11 mouse cellular contexts compared by ENCODE assay signal in the genomic region with DNA sequence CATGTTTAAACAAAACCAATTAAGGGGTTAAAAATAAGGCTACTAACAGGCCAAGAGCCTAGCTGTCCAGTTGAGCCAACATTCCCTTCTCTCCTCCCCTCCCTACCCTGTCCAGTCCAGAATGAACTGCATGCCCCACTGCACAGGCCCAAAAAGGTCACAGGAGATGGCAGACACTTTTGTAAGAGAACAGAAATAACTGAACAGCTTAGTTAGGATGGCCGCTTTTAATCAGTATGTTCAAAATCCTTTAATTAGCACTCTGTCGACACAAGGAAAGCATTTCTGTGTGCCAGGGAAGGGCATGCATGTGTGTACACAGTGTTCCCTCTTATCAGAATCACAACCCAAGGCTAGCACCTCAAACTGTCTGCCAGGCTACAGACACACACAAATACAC. TPM values are rescaled to one million over a fixed set of nuclear protein-coding genes. Genes with fewer than 3 reads are reported as not detected.
DNase-seq lines count a peak whose midpoint lies in the region; ATAC-seq and TF ChIP-seq lines count a peak whose summit lies in the region.
"Had no signal": no experiment of that assay in that cellular context is flagged by ENCODE, and none has a peak within 500 bp of the region (broad histone marks: within the 10 kb centered on the region; RNA-seq: fewer than 3 reads in every experiment).

No protein-coding gene starts in this region.

- no peak overlapping the region for H3K9ac ChIP-seq in forebrain, embryonic 11.5 days (ENCODE audit: low read length)
- H3K9ac ChIP-seq in forebrain, embryonic 12.5 days, result no peak overlapping the region
- no peak overlapping the region for H3K9ac ChIP-seq in heart, embryonic 15.5 days
- no peak overlapping the region for H3K9ac ChIP-seq in kidney, postnatal 0 days (ENCODE audit: low read depth, low read length)
- no peak overlapping the region for H3K9ac ChIP-seq in intestine, postnatal 0 days (ENCODE audit: low read depth, low read length)

- no peaks in the 10 kb centered on the region for H3K9me3 ChIP-seq in forebrain, embryonic 11.5 days (ENCODE audit: control insufficient read depth, low read length)
- H3K9me3 ChIP-seq in forebrain, embryonic 12.5 days, result no peaks in the 10 kb centered on the region
- H3K9me3 ChIP-seq in embryonic facial prominence, embryonic 10.5 days, result no peaks in the 10 kb centered on the region
- H3K9me3 ChIP-seq in heart, embryonic 15.5 days (replicated peaks), result no peaks in the 10 kb centered on the region
- no peaks in the 10 kb centered on the region for H3K9me3 ChIP-seq in kidney, postnatal 0 days (replicated peaks; ENCODE audit: low read length)
- H3K9me3 ChIP-seq in intestine, postnatal 0 days (ENCODE audit: control insufficient read depth), result no peaks in the 10 kb centered on the region
- H3K9me3 ChIP-seq: G1E had no signal

- ATAC-seq in forebrain, embryonic 11.5 days (replicated peaks; ENCODE audit: low FRiP score), result peak; percentile 51; the same call in 1 of the 2 replicates
- no peak for ATAC-seq in forebrain, embryonic 12.5 days (ENCODE audit: low FRiP score)
- peak; percentile 47; the same call in 1 of the 2 replicates for ATAC-seq in heart, embryonic 15.5 days (replicated peaks; ENCODE audit: insufficient number of reproducible peaks, insufficient read depth, low FRiP score, low read depth)
- ATAC-seq in kidney, postnatal 0 days (replicated peaks; ENCODE audit: low FRiP score, low read depth), result peak; percentile 65; the same call in 1 of the 2 replicates
- no peak for ATAC-seq in CD4-positive, CD25-positive, alpha-beta regulatory T cell, adult 4 months
- ATAC-seq in intestine, postnatal 0 days, result no peak
- ATAC-seq: activated CD4-positive, CD25-positive, alpha-beta regulatory T cell, adult 4 months had no signal

- no peak overlapping the region for H3K4me3 ChIP-seq in forebrain, embryonic 11.5 days (ENCODE audit: low read depth, low read length)
- no peak overlapping the region for H3K4me3 ChIP-seq in forebrain, embryonic 12.5 days (replicated peaks)
- H3K4me3 ChIP-seq in embryonic facial prominence, embryonic 10.5 days, result no peak overlapping the region
- H3K4me3 ChIP-seq in heart, embryonic 15.5 days, result no peak overlapping the region
- H3K4me3 ChIP-seq in kidney, postnatal 0 days (replicated peaks; ENCODE audit: low read depth, low read length), result no peak overlapping the region
- no peak overlapping the region for H3K4me3 ChIP-seq in intestine, postnatal 0 days (ENCODE audit: low read depth, low read length)

- H3K4me1 ChIP-seq in forebrain, embryonic 11.5 days (replicated peaks; ENCODE audit: control insufficient read depth, insufficient read depth, low read length), result peaks cover 6% of the 10 kb centered on the region
- H3K4me1 ChIP-seq in forebrain, embryonic 12.5 days, result peaks cover 15% of the 10 kb centered on the region
- peaks cover 22% of the 10 kb centered on the region for H3K4me1 ChIP-seq in embryonic facial prominence, embryonic 10.5 days
- H3K4me1 ChIP-seq in heart, embryonic 15.5 days (replicated peaks), result peaks cover 15% of the 10 kb centered on the region
- peaks cover 8% of the 10 kb centered on the region; the same call in 1 of the 2 replicates for H3K4me1 ChIP-seq in kidney, postnatal 0 days (replicated peaks; ENCODE audit: insufficient read depth, low read length)
- peaks cover 7% of the 10 kb centered on the region for H3K4me1 ChIP-seq in intestine, postnatal 0 days (replicated peaks; ENCODE audit: control insufficient read depth, insufficient read depth, low read length)

- peak; percentile 51 for DNase-seq in forebrain, embryonic 11.5 days (ENCODE audit: low spot score)
- DNase-seq in embryonic facial prominence, embryonic 10.5 days (ENCODE audit: low spot score), result peak; percentile 28
- DNase-seq in kidney, postnatal 0 days (ENCODE audit: low spot score), result peak; percentile 46
- DNase-seq in testis, postnatal 14 days (ENCODE audit: low spot score), result no peak
- DNase-seq: thymus, postnatal 14 days had no signal

- H3K27ac ChIP-seq in forebrain, embryonic 11.5 days (ENCODE audit: low read depth, low read length), result no peak overlapping the region
- H3K27ac ChIP-seq in forebrain, embryonic 12.5 days, result no peak overlapping the region
- H3K27ac ChIP-seq in embryonic facial prominence, embryonic 10.5 days (replicated peaks), result no peak overlapping the region
- peak overlapping the region; percentile 79 for H3K27ac ChIP-seq in heart, embryonic 15.5 days
- H3K27ac ChIP-seq in kidney, postnatal 0 days, result no peak overlapping the region
- no peak overlapping the region for H3K27ac ChIP-seq in intestine, postnatal 0 days (ENCODE audit: low read depth, low read length)

- no peak for TF ChIP-seq CTCF in kidney, postnatal 0 days (IDR thresholded peaks at IDR 0.05; ENCODE audit: low read depth)
- no peak for TF ChIP-seq CTCF in intestine, postnatal 0 days (IDR thresholded peaks at IDR 0.05; ENCODE audit: low read depth)

- H3K36me3 ChIP-seq in forebrain, embryonic 11.5 days (ENCODE audit: control insufficient read depth, insufficient read depth, low read length), result no peaks in the 10 kb centered on the region
- H3K36me3 ChIP-seq in forebrain, embryonic 12.5 days (replicated peaks), result no peaks in the 10 kb centered on the region
- H3K36me3 ChIP-seq in embryonic facial prominence, embryonic 10.5 days (replicated peaks), result no peaks in the 10 kb centered on the region
- H3K36me3 ChIP-seq in heart, embryonic 15.5 days, result peaks cover 4% of the 10 kb centered on the region; the same call in 1 of the 2 replicates
- H3K36me3 ChIP-seq in kidney, postnatal 0 days (ENCODE audit: insufficient read depth, low read length), result no peaks in the 10 kb centered on the region
- H3K36me3 ChIP-seq in intestine, postnatal 0 days (ENCODE audit: control insufficient read depth, insufficient read depth), result no peaks in the 10 kb centered on the region

- no peak overlapping the region for H3K4me2 ChIP-seq in forebrain, embryonic 11.5 days (ENCODE audit: low read depth, low read length, severe bottlenecking)
- no peak overlapping the region for H3K4me2 ChIP-seq in forebrain, embryonic 12.5 days
- peak overlapping the region; percentile 25; the same call in 1 of the 2 replicates for H3K4me2 ChIP-seq in heart, embryonic 15.5 days
- no peak overlapping the region for H3K4me2 ChIP-seq in kidney, postnatal 0 days (ENCODE audit: low read length)
- no peak overlapping the region for H3K4me2 ChIP-seq in intestine, postnatal 0 days (replicated peaks; ENCODE audit: low read depth)

- no peaks in the 10 kb centered on the region for H3K27me3 ChIP-seq in forebrain, embryonic 11.5 days (ENCODE audit: control insufficient read depth, insufficient read depth, low read length)
- peaks cover 10% of the 10 kb centered on the region; the same call in 1 of the 2 replicates for H3K27me3 ChIP-seq in forebrain, embryonic 12.5 days
- peaks cover 13% of the 10 kb centered on the region; the same call in 1 of the 2 replicates for H3K27me3 ChIP-seq in embryonic facial prominence, embryonic 10.5 days (replicated peaks; ENCODE audit: low read depth, poor library complexity, severe bottlenecking)
- H3K27me3 ChIP-seq in heart, embryonic 15.5 days, result no peaks in the 10 kb centered on the region
- no peaks in the 10 kb centered on the region for H3K27me3 ChIP-seq in kidney, postnatal 0 days (ENCODE audit: insufficient read depth, low read length)
- H3K27me3 ChIP-seq in intestine, postnatal 0 days (replicated peaks; ENCODE audit: control insufficient read depth, insufficient read depth, low read length), result no peaks in the 10 kb centered on the region

- WGBS in forebrain, embryonic 11.5 days, result 12% methylated on average over 2 of the region's 2 CpGs
- WGBS in forebrain, embryonic 12.5 days, result 13% methylated on average over 2 of the region's 2 CpGs
- 57% methylated on average over 2 of the region's 2 CpGs for WGBS in embryonic facial prominence, embryonic 10.5 days
- WGBS in heart, embryonic 15.5 days, result 45% methylated on average over 2 of the region's 2 CpGs
- WGBS in kidney, postnatal 0 days, result 34% methylated on average over 2 of the region's 2 CpGs
- WGBS in intestine, postnatal 0 days, result 57% methylated on average over 2 of the region's 2 CpGs

RNA-seq across cellular contexts. Expression of gene Pdlim5, which starts 5.2 kb away (rescaled TPM):
- 16.0 and 18.0 TPM in 2 replicates for polyA plus RNA-seq in forebrain, embryonic 11.5 days (2014; fragmentation: Nextera tagmentation; extraction: Ambion mirVana)
- polyA plus RNA-seq in forebrain, embryonic 12.5 days (2016; fragmentation: Nextera tagmentation; extraction: Ambion mirVana), result 12.9 and 13.1 TPM in 2 replicates
- polyA plus RNA-seq in embryonic facial prominence, embryonic 10.5 days (2016; fragmentation: Nextera tagmentation; extraction: Ambion mirVana), result 17.2 and 18.2 TPM in 2 replicates
- polyA plus RNA-seq in heart, embryonic 15.5 days (2015; fragmentation: Nextera tagmentation; extraction: Ambion mirVana), result 180 and 220 TPM in 2 replicates
- polyA plus RNA-seq in kidney, postnatal 0 days (2015; fragmentation: Nextera tagmentation; extraction: Ambion mirVana), result 32.5 and 35.3 TPM in 2 replicates
- polyA plus RNA-seq in CD4-positive, CD25-positive, alpha-beta regulatory T cell, adult 4 months (2017; shearing (Covaris generic)), result 10 to 100 TPM; 21.1 to 24.0 TPM
- polyA plus RNA-seq in intestine, postnatal 0 days (2015; fragmentation: Nextera tagmentation; extraction: Ambion mirVana), result 24.5 and 27.5 TPM in 2 replicates

Comparison
In these comparisons a context has a peak if more than half of its experiments do, and no peak if none do; other contexts are left out.
1. ATAC-seq: peak in forebrain, embryonic 11.5 days (single experiment), heart, embryonic 15.5 days (single experiment) and kidney, postnatal 0 days (single experiment); none in forebrain, embryonic 12.5 days (single experiment), CD4-positive, CD25-positive, alpha-beta regulatory T cell, adult 4 months (single experiment) and intestine, postnatal 0 days (single experiment).